Mouse (Mus musculus) c-Kit-positive CD71-positive TER-119-positive erythroid progenitor cells, embryonic 14.5 days (primary cell): ENCODE data around the gene Speg.

Experiments
- DNase-seq: peaks from one replicate; pipeline ENCODE4 v3.0.0-alpha.2; 2013; ENCODE audit warnings: low spot score

Gene Speg

DNA sequence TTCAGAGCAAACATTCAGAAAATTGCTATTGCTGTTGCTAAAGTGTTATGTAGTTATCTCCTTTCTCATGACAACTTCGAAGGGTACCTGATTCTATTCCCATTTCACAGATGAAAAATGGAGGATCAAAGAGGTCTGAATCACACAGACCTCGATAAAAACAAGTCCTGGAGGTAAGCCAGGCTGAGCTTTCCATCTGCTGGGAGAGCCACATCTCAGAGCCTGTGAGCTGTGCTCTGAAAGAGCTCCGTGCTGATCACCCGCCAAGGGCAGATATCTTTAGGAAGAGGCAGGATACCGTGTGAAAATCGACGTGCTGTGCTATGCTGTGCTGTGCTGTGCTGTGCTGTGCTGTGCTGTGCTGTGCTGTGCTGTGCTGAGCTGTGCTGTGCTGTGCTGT lies 85.2 kb downstream of the Speg start:
- no peak for DNase-seq

DNA sequence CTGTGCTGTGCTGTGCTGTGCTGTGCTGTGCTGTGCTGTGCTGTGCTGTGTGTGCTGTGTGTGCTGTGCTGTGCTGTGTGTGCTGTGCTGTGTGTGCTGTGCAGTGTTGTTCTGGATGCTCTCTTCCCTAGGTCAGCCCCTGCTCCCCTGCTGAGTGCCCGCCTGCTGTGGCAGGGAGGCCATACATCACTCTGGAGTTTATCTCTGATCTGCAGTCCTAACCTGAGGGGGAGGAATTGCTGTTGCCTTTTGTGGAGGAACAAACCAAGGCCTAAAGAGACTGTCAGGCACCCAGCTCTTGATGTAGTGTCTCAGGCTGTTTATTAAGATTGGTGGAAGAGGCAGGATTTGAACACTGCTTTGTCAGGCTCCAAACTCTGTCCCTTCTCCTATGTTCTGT lies 87.5 kb downstream of the Speg start:
- peak; percentile 51 for DNase-seq

DNA sequence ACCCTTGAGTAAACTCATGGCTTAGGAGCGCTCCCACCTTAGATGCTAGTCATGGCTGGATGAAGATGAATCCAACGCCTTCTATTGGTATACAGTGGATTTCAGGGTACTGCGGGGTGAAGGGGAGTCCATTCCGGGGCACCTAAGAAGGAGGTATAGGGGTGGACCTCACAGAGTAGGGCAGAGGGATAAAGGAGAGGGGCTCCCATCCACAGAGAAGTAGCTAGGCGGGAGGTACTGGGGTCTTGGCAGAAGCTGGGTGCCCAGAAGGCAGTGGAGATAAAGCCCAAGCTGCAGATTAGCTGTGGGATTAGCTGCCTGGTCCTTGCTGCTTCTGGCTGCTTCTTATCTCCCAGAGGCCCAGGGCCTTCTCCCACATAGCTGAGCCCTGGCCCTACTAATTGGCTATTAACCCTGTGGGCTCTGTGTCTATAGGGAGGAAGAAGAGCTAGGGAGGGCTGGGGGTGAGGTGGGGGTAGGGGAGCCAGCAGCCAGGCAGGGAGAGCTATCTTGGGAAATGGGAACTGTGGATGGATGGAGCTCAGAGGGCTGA lies 88.6 kb downstream of the Speg start:
- DNase-seq: peak; percentile 48

DNA sequence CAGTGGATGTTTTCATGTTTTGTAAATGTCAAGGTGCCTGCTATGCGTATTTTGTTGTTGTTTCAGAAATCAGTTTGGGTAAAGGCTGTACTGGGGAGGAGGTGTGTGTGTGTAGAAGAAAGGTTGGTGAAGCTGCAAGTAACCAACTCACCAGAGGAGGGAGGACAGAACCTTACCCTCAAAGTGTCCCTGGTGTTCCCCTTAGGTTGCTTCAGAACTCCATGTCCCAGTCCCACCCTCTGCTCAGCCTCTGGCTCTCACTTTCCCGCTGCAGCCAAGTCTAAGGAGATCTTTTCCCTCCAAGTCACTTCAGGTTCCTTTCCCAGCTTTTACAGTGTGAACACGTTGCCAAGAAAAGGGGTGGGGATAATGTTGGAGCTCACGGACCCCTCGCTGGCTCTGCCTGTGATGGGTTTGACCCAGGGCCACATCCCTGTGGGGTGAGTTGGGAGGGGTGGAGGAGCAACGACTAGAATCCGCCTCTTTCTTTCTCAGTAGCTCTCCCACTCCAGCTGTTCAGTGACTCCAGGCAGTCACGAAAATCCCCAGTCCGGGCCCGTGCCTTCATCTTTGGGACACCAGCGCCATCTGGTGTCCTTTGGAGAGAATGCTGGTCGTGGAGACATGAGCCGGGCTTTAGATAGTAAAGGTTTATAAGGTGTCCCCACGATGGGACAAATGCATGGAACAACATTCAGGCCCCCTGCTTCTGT lies 92.3 kb downstream of the Speg start:
- peak; percentile 76 for DNase-seq

DNA sequence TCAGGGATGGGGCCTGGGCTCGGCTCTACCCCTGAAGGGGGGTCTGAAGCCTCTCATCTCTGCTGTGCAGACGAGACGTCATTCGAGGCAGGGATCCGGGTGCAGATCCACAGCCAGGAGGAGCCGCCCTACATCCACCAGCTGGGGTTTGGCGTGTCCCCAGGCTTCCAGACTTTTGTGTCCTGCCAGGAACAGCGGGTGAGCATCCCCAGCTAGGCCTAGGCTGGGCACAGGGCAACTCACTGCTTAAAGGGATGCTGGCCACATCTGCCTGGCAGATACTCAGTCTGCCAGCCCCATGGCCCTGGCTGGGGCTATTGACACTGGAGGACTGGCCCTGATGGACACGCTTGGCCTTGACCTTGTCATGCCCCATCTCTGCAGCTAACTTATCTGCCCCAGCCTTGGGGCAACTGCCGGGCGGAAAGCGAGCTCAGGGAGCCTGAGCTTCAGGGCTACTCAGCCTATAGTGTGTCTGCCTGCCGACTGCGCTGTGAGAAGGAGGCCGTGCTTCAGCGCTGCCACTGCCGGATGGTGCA lies 94.3 kb downstream of the Speg start:
- no peak for DNase-seq

DNA sequence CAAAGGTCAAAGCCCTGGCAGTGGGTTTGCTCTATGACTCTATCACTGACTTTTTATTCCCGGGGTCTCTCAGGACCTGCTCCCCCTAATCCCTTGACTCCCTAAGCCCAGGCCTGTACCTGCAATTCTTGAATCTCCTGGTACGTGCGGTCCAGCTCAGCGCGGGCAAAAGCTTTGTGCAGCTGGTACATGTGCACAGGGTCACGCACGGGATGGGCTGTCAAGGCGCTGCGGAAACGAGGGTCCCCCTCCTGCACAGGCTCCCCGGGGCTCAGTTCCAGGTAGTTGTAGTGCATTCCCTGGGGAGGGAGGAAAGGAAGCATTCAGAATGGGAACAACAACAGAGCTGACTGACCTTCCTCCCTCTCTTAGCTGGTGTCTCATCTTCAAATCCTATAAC lies 101.3 kb downstream of the Speg start:
- no peak for DNase-seq

DNA sequence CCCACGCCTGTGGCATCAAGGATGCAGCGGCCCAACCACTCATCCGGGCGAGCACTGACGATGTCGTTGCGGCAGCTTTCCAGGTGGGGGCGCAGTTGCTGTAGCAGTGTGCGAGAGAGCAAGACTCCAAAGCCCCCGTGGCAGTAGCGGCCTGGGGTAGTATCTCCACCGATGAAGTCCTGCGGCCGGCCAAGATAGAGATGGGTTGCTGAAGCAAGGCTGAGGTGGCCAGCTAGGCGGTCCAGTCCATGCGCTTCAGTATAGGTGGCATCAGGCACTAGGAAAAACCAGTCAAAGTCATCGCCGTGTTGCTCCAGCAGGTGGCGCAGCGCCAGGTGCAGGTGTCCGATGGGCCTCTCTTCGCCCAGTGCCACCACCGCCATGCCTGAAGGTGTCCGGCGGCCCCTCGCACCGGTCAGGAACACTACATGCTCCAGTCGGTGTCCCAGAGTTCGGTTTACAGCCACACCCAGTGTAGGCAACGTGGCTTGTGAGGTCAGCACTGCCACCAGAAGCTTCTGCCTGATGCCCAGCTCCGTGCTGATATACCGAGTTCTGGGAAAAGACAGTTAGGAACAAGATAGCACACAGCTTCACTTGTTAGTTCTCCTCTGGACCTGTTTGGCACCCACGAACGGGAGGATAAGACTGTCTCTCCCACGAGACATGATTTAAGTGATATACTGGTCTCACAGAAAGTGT lies 102.3 kb downstream of the Speg start:
- peak; percentile 70 for DNase-seq

DNA sequence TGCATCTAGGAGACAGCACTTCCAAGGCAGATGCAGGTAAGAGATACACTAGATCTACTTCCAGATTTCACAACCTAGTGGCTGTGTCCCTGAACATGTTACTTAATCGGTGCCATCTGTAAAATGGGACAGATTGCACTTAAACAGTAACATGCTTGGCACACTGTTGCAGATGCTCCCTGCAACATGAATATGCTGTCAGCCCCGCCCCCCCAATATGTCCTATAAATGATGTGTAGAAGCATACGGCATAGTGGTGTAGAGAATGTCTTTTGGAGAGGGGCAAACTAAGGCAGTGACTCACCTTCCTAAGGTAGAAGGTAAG lies 102.8 kb downstream of the Speg start:
- DNase-seq: no peak

DNA sequence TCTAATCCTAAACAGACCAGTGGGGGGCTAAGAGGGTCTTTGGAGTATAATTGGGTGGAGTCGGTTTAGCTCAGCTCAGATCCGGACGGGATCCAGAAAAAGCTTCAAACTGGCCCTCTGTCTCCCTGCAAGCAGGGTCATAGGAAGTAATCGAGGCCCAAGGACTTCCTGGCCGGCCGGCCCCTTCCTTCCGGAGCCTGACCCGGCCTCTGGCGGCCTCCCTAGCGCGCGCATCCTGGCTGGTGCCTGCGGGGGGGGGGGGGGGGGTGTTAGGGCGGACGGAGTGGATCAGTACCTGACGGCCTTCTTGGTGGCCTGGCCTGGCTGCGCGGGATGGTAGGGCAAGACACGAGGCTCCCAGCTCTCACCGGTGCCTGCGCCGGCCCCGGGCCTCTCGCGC lies 103.4 kb downstream of the Speg start:
- DNase-seq: no peak

DNA sequence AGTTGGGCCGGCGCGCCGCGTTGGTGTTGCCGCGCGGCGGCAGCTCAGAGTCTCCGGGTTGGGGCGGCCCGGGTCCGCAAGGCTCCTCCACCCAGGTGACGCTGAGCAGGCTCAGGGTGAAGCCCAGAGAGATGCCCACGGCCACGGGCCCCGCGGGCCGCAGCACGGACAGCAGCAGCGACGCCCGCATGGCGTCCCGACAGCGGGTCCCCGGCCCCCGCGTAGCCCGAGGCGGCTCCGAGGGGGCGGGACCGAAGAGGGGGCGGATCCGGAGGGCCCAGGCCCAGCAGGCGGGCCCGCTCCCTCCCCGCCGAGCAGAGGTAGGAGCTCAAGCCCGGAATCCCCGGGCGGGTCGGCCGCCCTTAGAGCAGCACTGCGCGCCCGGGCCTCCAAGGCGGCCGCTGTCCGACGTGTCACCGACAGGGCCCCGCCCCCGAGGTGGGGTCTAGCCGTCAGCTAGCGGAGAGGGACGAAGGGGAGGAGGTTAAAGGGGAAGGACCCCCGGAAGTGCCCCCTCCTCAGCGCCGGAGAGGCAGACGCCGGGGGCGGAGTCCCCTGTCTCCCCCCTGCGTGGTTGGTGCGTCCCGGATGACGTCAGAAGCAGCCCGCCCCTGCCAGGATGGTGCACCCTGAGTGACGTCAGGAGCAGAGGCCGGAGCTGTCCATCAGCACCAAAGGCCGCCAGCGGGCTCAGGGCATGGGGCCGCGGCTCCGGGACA lies 104.0 kb downstream of the Speg start, which contains the start of the genes Chpf and Tmem198:
Gene Chpf (minus strand): TSS at position 392 of the 719 bp plus-strand sequence.
Gene Tmem198 (plus strand): TSS at position 617 of the 719 bp plus-strand sequence.
- peak; percentile 84 for DNase-seq

DNA sequence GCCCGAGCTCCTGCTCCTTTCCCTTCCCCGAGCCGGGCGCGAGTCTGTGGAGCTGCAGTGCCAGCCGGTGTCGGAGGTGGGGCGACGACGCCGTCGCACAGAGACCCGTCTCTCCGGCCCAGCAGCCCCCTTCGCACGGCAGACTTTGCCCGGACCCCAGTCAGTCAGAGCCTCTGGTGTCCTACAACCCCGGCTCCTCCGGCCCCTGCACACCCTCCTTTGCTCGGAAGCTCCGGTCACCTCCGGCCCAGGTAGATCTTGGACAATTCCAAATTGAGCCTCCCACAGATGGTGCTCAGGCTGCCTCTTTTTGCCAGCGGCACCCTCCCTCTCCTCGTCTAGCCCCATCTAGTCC lies 104.5 kb downstream of the Speg start:
- DNase-seq: no peak

DNA sequence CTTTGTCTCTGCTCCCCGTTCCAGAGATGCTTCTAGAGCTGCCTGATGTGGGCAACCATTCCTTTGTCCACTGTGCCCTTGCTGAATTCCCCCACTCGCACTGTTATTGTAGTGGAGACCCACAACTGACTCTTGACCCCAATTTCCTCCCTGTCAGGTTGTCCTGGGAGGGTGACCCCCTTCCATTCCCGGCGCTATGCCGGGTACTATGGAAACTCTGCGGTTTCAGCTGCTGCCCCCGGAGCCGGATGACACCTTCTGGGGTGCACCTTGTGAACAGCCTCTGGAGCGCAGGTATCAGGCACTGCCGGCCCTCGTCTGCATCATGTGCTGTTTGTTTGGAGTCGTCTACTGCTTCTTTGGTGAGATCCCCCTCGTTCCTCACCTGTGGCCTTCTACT lies 104.9 kb downstream of the Speg start:
- no peak for DNase-seq

DNA sequence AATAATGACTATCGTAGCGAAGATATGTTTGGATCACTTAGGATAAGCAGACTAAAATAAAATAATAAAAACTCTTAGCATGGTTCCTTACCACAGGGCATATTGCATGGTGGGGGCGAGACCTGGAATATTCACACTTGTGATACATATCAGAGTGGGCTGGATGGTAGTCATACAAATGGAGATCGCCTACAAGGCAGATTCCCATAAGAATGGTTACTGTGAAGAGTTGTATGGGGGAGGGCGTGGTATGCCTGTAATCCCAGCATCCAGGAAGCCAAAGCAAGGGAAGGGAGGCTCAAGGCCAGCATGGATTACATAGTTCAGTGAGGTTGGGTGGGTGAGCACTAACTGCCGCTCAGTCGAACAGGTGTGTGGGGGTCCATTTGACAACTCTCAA lies 105.6 kb downstream of the Speg start:
- DNase-seq: no peak
